In genomic region chr16:31062918-31063317, GRCm38 (mm10) we compare ENCODE assay signal across 18 mouse cellular contexts. TPM values are rescaled to one million over a fixed set of nuclear protein-coding genes. Genes with fewer than 3 reads are reported as not detected.
DNase-seq lines count a peak whose midpoint lies in the region; ATAC-seq and TF ChIP-seq lines count a peak whose summit lies in the region.
"Had no signal": no experiment of that assay in that cellular context is flagged by ENCODE, and none has a peak within 500 bp of the region (broad histone marks: within the 10 kb centered on the region; RNA-seq: fewer than 3 reads in every experiment).

No protein-coding gene starts in this region.

- no peaks in the 10 kb centered on the region for H3K27me3 ChIP-seq in intestine, embryonic 16.5 days (replicated peaks; ENCODE audit: control insufficient read depth, insufficient read depth, low read length)
- H3K27me3 ChIP-seq in stomach, embryonic 15.5 days (replicated peaks): no peaks in the 10 kb centered on the region
- H3K27me3 ChIP-seq: embryonic facial prominence, embryonic 12.5 days; forebrain, embryonic 12.5 days; forebrain, embryonic 15.5 days had no signal

- no peak overlapping the region for H3K4me3 ChIP-seq in intestine, embryonic 16.5 days (ENCODE audit: low read length)
- no peak overlapping the region for H3K4me3 ChIP-seq in stomach, embryonic 15.5 days (replicated peaks)
- no peak overlapping the region for H3K4me3 ChIP-seq in lung, adult 2 months (replicated peaks; ENCODE audit: extremely low read depth, low read depth, low read length)
- H3K4me3 ChIP-seq: embryonic facial prominence, embryonic 10.5 days; embryonic facial prominence, embryonic 12.5 days; forebrain, embryonic 12.5 days; forebrain, embryonic 15.5 days had no signal

- no peaks in the 10 kb centered on the region for H3K36me3 ChIP-seq in intestine, embryonic 16.5 days (ENCODE audit: control insufficient read depth, insufficient read depth, low read length)
- H3K36me3 ChIP-seq in stomach, embryonic 15.5 days: no peaks in the 10 kb centered on the region
- H3K36me3 ChIP-seq: embryonic facial prominence, embryonic 10.5 days; embryonic facial prominence, embryonic 12.5 days; forebrain, embryonic 12.5 days; forebrain, embryonic 15.5 days had no signal

- DNase-seq in heart, adult 11 months: peak; percentile 81
- DNase-seq in heart, postnatal 36 days: no peak
- DNase-seq in thymus, postnatal 10 days (ENCODE audit: low spot score in 2 of 2): no peak
- no peak for DNase-seq in lung, adult 2 months
- DNase-seq: adrenal gland, adult 2 months; adrenal gland, postnatal 10 days; adrenal gland, postnatal 25 days; cerebellum, adult 11-12 months; cerebellum, adult 9-10 months; cerebellum, postnatal 10 days; cerebellum, postnatal 25 days; forebrain, postnatal 0 days had no signal

- 61% methylated on average over 3 of the region's 3 CpGs for WGBS in intestine, embryonic 16.5 days
- 57% methylated on average over 3 of the region's 3 CpGs for WGBS in stomach, embryonic 15.5 days
- WGBS in lung, adult 2 months: 82% methylated on average over 3 of the region's 3 CpGs

- intact Hi-C loops in heart, postnatal 36 days (cut with DNase I): loop anchor here (10.0 kb wide), 1 partner anchor 268 kb away; no protein-coding TSS in a partner anchor

- H3K27ac ChIP-seq in intestine, embryonic 16.5 days (ENCODE audit: low read length): no peak overlapping the region
- H3K27ac ChIP-seq in stomach, embryonic 15.5 days: no peak overlapping the region
- H3K27ac ChIP-seq: embryonic facial prominence, embryonic 10.5 days; embryonic facial prominence, embryonic 12.5 days; forebrain, embryonic 12.5 days; forebrain, embryonic 15.5 days had no signal

- no peak overlapping the region for H3K9ac ChIP-seq in intestine, embryonic 16.5 days (ENCODE audit: low read depth, low read length)
- H3K9ac ChIP-seq in stomach, embryonic 15.5 days: no peak overlapping the region
- H3K9ac ChIP-seq: embryonic facial prominence, embryonic 12.5 days; forebrain, embryonic 12.5 days; forebrain, embryonic 15.5 days; forebrain, postnatal 0 days had no signal

- peaks cover 23% of the 10 kb centered on the region for H3K4me1 ChIP-seq in intestine, embryonic 16.5 days (ENCODE audit: control insufficient read depth, insufficient read depth, low read length)
- peaks cover 12% of the 10 kb centered on the region; the same call in 1 of the 2 replicates for H3K4me1 ChIP-seq in stomach, embryonic 15.5 days
- peaks cover 17% of the 10 kb centered on the region for H3K4me1 ChIP-seq in lung, adult 2 months (ENCODE audit: control insufficient read depth, insufficient read depth, low read length)
- H3K4me1 ChIP-seq: forebrain, embryonic 15.5 days had no signal

- H3K9me3 ChIP-seq in intestine, embryonic 16.5 days (ENCODE audit: control insufficient read depth, low read length): no peaks in the 10 kb centered on the region
- no peaks in the 10 kb centered on the region for H3K9me3 ChIP-seq in stomach, embryonic 15.5 days
- H3K9me3 ChIP-seq: embryonic facial prominence, embryonic 10.5 days; embryonic facial prominence, embryonic 12.5 days; forebrain, embryonic 12.5 days; forebrain, embryonic 15.5 days had no signal

- ATAC-seq in intestine, embryonic 16.5 days: peak; percentile 52; the same call in 1 of the 2 replicates
- ATAC-seq in stomach, embryonic 15.5 days (ENCODE audit: insufficient read depth, low FRiP score, low read depth): 0 out of 2 replicates have a peak, but pooled peaks have one; percentile 36
- ATAC-seq: forebrain, embryonic 15.5 days; forebrain, postnatal 0 days had no signal

- TF ChIP-seq CTCF in lung, adult 2 months (IDR thresholded peaks at IDR 0.05; ENCODE audit: insufficient read depth, low read length): no peak

- no peak overlapping the region for H3K4me2 ChIP-seq in intestine, embryonic 16.5 days (ENCODE audit: low read depth, low read length)
- H3K4me2 ChIP-seq in stomach, embryonic 15.5 days: no peak overlapping the region
- H3K4me2 ChIP-seq: embryonic facial prominence, embryonic 12.5 days; forebrain, embryonic 12.5 days; forebrain, embryonic 15.5 days had no signal

- TF ChIP-seq POLR2A in lung, adult 2 months (IDR thresholded peaks at IDR 0.05; ENCODE audit: borderline replicate concordance, extremely low read depth, low read depth, low read length): no peak

RNA-seq across cellular contexts. Expression of gene Xxylt1, which starts 18.3 kb away (rescaled TPM):
- 10 to 100 TPM; 11.6 to 12.5 TPM for total RNA-seq in heart, postnatal 36 days (2021)
- polyA plus RNA-seq in intestine, embryonic 16.5 days (2015; fragmentation: Nextera tagmentation; extraction: Ambion mirVana): 4.9 and 10.5 TPM in 2 replicates
- polyA plus RNA-seq in stomach, embryonic 15.5 days (2015; fragmentation: Nextera tagmentation; extraction: Ambion mirVana): 14.3 and 15.7 TPM in 2 replicates
- polyA plus RNA-seq in lung, adult 2 months (2012; rRNA removed): 15.8 and 21.9 TPM in 2 replicates
